Mouse (Mus musculus): Measurements from ENCODE around the gene Sipa1l2. TPM values are rescaled to one million over a fixed set of nuclear protein-coding genes. Genes with fewer than 3 reads are reported as not detected.

The Sipa1l2 gene
- total and polyA plus RNA-seq, 2 experiments from 2014 or later = 10.1 to 52.6 TPM

DNA sequence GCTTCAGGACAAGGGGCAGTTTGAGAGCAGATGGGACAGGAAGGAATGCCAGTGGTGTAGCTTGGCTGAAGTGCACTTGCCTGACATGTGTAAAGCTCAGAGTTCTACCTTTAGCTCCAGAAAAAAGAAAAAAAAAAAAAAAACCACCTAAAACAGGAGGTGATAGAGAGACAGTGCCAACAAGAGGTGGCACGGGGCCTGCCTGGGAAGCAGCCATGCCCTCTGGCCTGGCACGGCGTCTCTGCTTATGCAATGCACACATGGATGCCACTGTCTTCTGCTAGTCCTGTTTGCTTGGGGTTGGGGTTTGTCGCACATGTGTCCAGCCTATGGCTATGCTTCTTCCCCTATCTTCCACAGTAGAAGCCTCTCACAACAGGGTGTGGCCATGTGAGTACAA is 2.6 kb upstream of the Sipa1l2 start:
- DNase-seq (ENCODE audit: low spot score) = no peak
- H3K36me3 ChIP-seq (ENCODE audit: insufficient read depth, low read length) = no peaks in the 10 kb centered on the region
- no peak overlapping the region for H3K4me3 ChIP-seq (ENCODE audit: low read depth, low read length)
- H3K4me2 ChIP-seq (ENCODE audit: low read depth, low read length, poor library complexity, severe bottlenecking) = no peak overlapping the region
- TF ChIP-seq CTCF (IDR thresholded peaks at IDR 0.05) = no peak
- H3K9me3 ChIP-seq (ENCODE audit: low read length) = no peaks in the 10 kb centered on the region
- 94% methylated on average over 4 of the region's 4 CpGs for WGBS
- no peak overlapping the region for H3K9ac ChIP-seq (replicated peaks; ENCODE audit: low read length, poor library complexity, severe bottlenecking)
- no peak for ATAC-seq (ENCODE audit: low FRiP score)
- H3K4me1 ChIP-seq (ENCODE audit: insufficient read depth, low read length) = 0 out of 2 replicates have a peak, but pooled peaks cover 3% of the 10 kb centered on the region
- no peak overlapping the region for H3K27ac ChIP-seq (ENCODE audit: low read depth, low read length)
- no peaks in the 10 kb centered on the region for H3K27me3 ChIP-seq (ENCODE audit: insufficient read depth, low read length)

GRCm38 (mm10) chr8:125570835-125571465 is 1.3 kb upstream of the Sipa1l2 start:
- Histone ChIP-seq H3K9me3 (ENCODE audit: low read length) (no peaks in the 10 kb centered on the region), H3K4me2 (ENCODE audit: low read depth, low read length, poor library complexity, severe bottlenecking) (no peak overlapping the region), H3K4me1 (ENCODE audit: insufficient read depth, low read length) (0 out of 2 replicates have a peak, but pooled peaks cover 3% of the 10 kb centered on the region), H3K4me3 (ENCODE audit: low read depth, low read length) (no peak overlapping the region), H3K27ac (ENCODE audit: low read depth, low read length) (no peak overlapping the region), H3K27me3 (ENCODE audit: insufficient read depth, low read length) (no peaks in the 10 kb centered on the region), H3K36me3 (ENCODE audit: insufficient read depth, low read length) (no peaks in the 10 kb centered on the region), H3K9ac (replicated peaks; ENCODE audit: low read length, poor library complexity, severe bottlenecking) (no peak overlapping the region)
- WGBS = 70% methylated on average over 12 of the region's 12 CpGs
- no peak for ATAC-seq (ENCODE audit: low FRiP score)
- TF ChIP-seq CTCF (IDR thresholded peaks at IDR 0.05) = peak; percentile 59
- peak; percentile 40 for DNase-seq (ENCODE audit: low spot score)

- Histone ChIP-seq H3K27ac (ENCODE audit: low read depth, low read length) (peak overlapping the region; percentile 71; the same call in 1 of the 2 replicates), H3K4me3 (ENCODE audit: low read depth, low read length) (peak overlapping the region; percentile 79), H3K9ac (replicated peaks; ENCODE audit: low read length, poor library complexity, severe bottlenecking) (peak overlapping the region; percentile 70), H3K9me3 (ENCODE audit: low read length) (no peaks in the 10 kb centered on the region), H3K4me2 (ENCODE audit: low read depth, low read length, poor library complexity, severe bottlenecking) (peak overlapping the region; percentile 85), H3K36me3 (ENCODE audit: insufficient read depth, low read length) (no peaks in the 10 kb centered on the region), H3K4me1 (ENCODE audit: insufficient read depth, low read length) (0 out of 2 replicates have a peak, but pooled peaks cover 3% of the 10 kb centered on the region), H3K27me3 (ENCODE audit: insufficient read depth, low read length) (no peaks in the 10 kb centered on the region)
- WGBS = 13% methylated on average over 13 of the region's 13 CpGs
- TF ChIP-seq CTCF (IDR thresholded peaks at IDR 0.05) = no peak
- ATAC-seq (ENCODE audit: low FRiP score) (no peak), DNase-seq (ENCODE audit: low spot score) (no peak)
These were observed 781 bp upstream of the Sipa1l2 start for GRCm38 (mm10) chr8:125570389-125570788.

DNA sequence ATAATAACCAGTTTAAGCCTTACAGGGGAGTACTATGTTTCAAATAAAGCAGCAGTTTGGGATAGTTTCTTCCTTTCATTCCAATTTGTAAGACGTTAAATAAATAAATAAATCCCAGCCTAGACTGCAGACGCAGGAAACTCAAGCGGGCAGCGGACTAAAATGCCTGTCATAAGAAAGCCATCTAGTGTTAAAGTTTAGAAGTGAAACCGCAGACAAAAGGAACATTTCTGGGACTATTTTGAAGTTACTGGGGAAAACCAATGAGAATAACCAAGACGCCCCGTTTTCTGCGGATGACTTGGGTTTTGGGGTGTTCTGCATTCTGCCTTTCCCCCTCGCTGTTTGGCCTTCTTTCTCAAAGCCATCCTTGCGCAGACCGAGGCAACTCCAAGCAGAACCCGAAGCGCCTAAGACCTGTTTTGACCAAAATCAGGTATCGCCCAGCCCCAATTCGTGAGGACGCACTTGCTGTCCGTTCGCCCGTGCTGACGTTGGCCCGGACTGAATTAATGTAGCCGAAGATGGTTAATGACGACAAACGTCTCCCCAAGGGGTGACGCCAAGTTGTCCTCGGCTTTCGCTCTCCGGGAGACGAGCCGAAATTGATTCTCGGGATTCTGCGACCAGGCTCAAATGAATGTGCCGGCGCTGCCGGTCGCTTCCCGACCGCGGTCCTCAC is 616 bp downstream of the Sipa1l2 start:
- DNase-seq (ENCODE audit: low spot score) (peak; percentile 90), ATAC-seq (ENCODE audit: low FRiP score) (peak; percentile 15; the same call in 1 of the 2 replicates)
- Histone ChIP-seq H3K36me3 (ENCODE audit: insufficient read depth, low read length) (no peaks in the 10 kb centered on the region), H3K4me2 (ENCODE audit: low read depth, low read length, poor library complexity, severe bottlenecking) (peak overlapping the region; percentile 85), H3K4me1 (ENCODE audit: insufficient read depth, low read length) (0 out of 2 replicates have a peak, but pooled peaks cover 3% of the 10 kb centered on the region), H3K9me3 (ENCODE audit: low read length) (no peaks in the 10 kb centered on the region), H3K9ac (replicated peaks; ENCODE audit: low read length, poor library complexity, severe bottlenecking) (peak overlapping the region; percentile 70), H3K4me3 (ENCODE audit: low read depth, low read length) (peak overlapping the region; percentile 79), H3K27me3 (ENCODE audit: insufficient read depth, low read length) (no peaks in the 10 kb centered on the region), H3K27ac (ENCODE audit: low read depth, low read length) (peak overlapping the region; percentile 71)
- whole genome bisulfite sequencing = under 1% methylated on average over 39 of the region's 39 CpGs
- peak; percentile 75 for TF ChIP-seq CTCF (IDR thresholded peaks at IDR 0.05)

DNA sequence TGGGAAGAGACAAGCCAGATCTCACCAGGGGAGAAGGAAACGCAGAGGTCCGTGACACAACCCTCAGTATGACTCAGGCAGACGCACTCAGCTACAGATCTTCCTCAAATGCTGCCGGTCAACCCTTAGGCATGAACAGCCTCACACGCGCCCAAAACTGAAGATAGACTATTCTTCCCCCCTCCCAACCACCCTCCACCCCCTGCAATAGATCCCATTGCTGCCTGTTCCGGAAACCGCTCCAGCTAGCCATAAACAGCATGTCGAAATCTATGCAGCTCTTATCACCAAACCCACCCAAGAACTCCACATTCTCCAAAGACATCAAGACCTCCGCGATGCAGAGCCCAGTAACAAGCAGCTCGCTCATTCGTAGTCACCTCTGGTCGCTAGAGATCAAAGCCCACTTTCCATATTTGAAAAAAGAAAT is 1.2 kb downstream of the Sipa1l2 start:
- Histone ChIP-seq H3K9me3 (ENCODE audit: low read length) (no peaks in the 10 kb centered on the region), H3K9ac (replicated peaks; ENCODE audit: low read length, poor library complexity, severe bottlenecking) (peak overlapping the region; percentile 70), H3K27me3 (ENCODE audit: insufficient read depth, low read length) (no peaks in the 10 kb centered on the region), H3K27ac (ENCODE audit: low read depth, low read length) (no peak overlapping the region), H3K4me2 (ENCODE audit: low read depth, low read length, poor library complexity, severe bottlenecking) (peak overlapping the region; percentile 85), H3K4me1 (ENCODE audit: insufficient read depth, low read length) (0 out of 2 replicates have a peak, but pooled peaks cover 3% of the 10 kb centered on the region), H3K36me3 (ENCODE audit: insufficient read depth, low read length) (no peaks in the 10 kb centered on the region), H3K4me3 (ENCODE audit: low read depth, low read length) (peak overlapping the region; percentile 79)
- under 1% methylated on average over 14 of the region's 14 CpGs for whole genome bisulfite sequencing
- ATAC-seq (ENCODE audit: low FRiP score) (no peak), DNase-seq (ENCODE audit: low spot score) (peak; percentile 21)
- TF ChIP-seq CTCF (IDR thresholded peaks at IDR 0.05) = no peak

DNA sequence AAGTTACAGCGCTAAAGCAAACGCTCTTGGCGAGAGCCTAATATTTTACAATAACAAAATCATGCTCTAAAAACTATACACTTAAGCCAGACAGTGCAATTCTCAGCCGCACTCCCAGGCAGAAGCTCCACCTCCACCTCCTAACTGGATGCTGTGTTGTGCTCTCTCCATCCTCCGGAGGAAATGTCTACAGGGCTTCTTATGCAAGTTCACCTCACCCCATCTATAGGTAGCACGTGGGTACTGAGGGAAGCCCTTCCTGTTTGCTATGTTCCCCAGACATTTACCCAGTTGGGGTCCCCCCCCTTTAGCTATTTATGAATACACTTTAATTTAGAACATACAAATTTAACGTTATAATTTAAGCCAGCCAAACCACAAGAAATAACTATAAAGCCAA is 2.0 kb downstream of the Sipa1l2 start:
- H3K9me3 ChIP-seq (ENCODE audit: low read length) = no peaks in the 10 kb centered on the region
- ATAC-seq (ENCODE audit: low FRiP score) (no peak), DNase-seq (ENCODE audit: low spot score) (peak; percentile 53)
- WGBS = 46% methylated on average over 7 of the region's 7 CpGs
- no peak overlapping the region for H3K9ac ChIP-seq (replicated peaks; ENCODE audit: low read length, poor library complexity, severe bottlenecking)
- peak overlapping the region; percentile 79 for H3K4me3 ChIP-seq (ENCODE audit: low read depth, low read length)
- 0 out of 2 replicates have a peak, but pooled peaks cover 3% of the 10 kb centered on the region for H3K4me1 ChIP-seq (ENCODE audit: insufficient read depth, low read length)
- TF ChIP-seq CTCF (IDR thresholded peaks at IDR 0.05) = peak; percentile 61
- no peaks in the 10 kb centered on the region for H3K36me3 ChIP-seq (ENCODE audit: insufficient read depth, low read length)
- H3K27ac ChIP-seq (ENCODE audit: low read depth, low read length) = no peak overlapping the region
- H3K27me3 ChIP-seq (ENCODE audit: insufficient read depth, low read length) = no peaks in the 10 kb centered on the region
- peak overlapping the region; percentile 85 for H3K4me2 ChIP-seq (ENCODE audit: low read depth, low read length, poor library complexity, severe bottlenecking)

All from midbrain, postnatal 0 days (tissue).